8 mouse cellular contexts compared by ENCODE assay signal in genomic region chr7:80052261-80052660, GRCm38 (mm10). TPM values are rescaled to one million over a fixed set of nuclear protein-coding genes. Genes with fewer than 3 reads are reported as not detected.
A peak's percentile ranks its signal among the peaks of the same experiment; 100 is the strongest.
DNase-seq lines count a peak whose midpoint lies in the region; ATAC-seq and TF ChIP-seq lines count a peak whose summit lies in the region.

No protein-coding gene starts in this region.

- no peaks in the 10 kb centered on the region for H3K27me3 ChIP-seq in embryonic facial prominence, embryonic 13.5 days
- H3K27me3 ChIP-seq in embryonic facial prominence, embryonic 10.5 days (replicated peaks; ENCODE audit: low read depth, poor library complexity, severe bottlenecking), result no peaks in the 10 kb centered on the region
- no peaks in the 10 kb centered on the region for H3K27me3 ChIP-seq in heart, postnatal 0 days (ENCODE audit: control insufficient read depth, insufficient read depth, low read length)
- H3K27me3 ChIP-seq in limb, embryonic 14.5 days (ENCODE audit: control insufficient read depth, insufficient read depth, low read length), result no peaks in the 10 kb centered on the region
- no peaks in the 10 kb centered on the region for H3K27me3 ChIP-seq in forebrain, embryonic 11.5 days (ENCODE audit: control insufficient read depth, insufficient read depth, low read length)

- no peak for TF ChIP-seq CTCF in heart, postnatal 0 days (IDR thresholded peaks at IDR 0.05; ENCODE audit: low read depth)

- H3K9ac ChIP-seq in embryonic facial prominence, embryonic 13.5 days, result 0 out of 2 replicates have a peak overlapping the region, but pooled peaks have one; percentile 36
- H3K9ac ChIP-seq in heart, postnatal 0 days (replicated peaks; ENCODE audit: low read depth, low read length), result no peak overlapping the region
- no peak overlapping the region for H3K9ac ChIP-seq in limb, embryonic 14.5 days (ENCODE audit: low read depth, low read length, severe bottlenecking)
- H3K9ac ChIP-seq in forebrain, embryonic 11.5 days (ENCODE audit: low read length), result no peak overlapping the region

- 0 out of 2 replicates have a peak overlapping the region, but pooled peaks have one; percentile 12 for H3K27ac ChIP-seq in embryonic facial prominence, embryonic 13.5 days
- no peak overlapping the region; the same call in 1 of the 2 replicates for H3K27ac ChIP-seq in embryonic facial prominence, embryonic 10.5 days (replicated peaks)
- H3K27ac ChIP-seq in heart, postnatal 0 days (ENCODE audit: low read depth), result peak overlapping the region; percentile 31; the same call in 1 of the 2 replicates
- H3K27ac ChIP-seq in limb, embryonic 14.5 days (replicated peaks; ENCODE audit: low read depth, low read length), result no peak overlapping the region
- H3K27ac ChIP-seq in forebrain, embryonic 11.5 days (ENCODE audit: low read depth, low read length), result no peak overlapping the region

- no peaks in the 10 kb centered on the region for H3K9me3 ChIP-seq in embryonic facial prominence, embryonic 13.5 days
- no peaks in the 10 kb centered on the region for H3K9me3 ChIP-seq in embryonic facial prominence, embryonic 10.5 days
- H3K9me3 ChIP-seq in heart, postnatal 0 days (replicated peaks; ENCODE audit: control insufficient read depth, low read length), result no peaks in the 10 kb centered on the region
- H3K9me3 ChIP-seq in limb, embryonic 14.5 days (ENCODE audit: control insufficient read depth, low read length), result no peaks in the 10 kb centered on the region
- H3K9me3 ChIP-seq in forebrain, embryonic 11.5 days (ENCODE audit: control insufficient read depth, low read length), result no peaks in the 10 kb centered on the region

- H3K36me3 ChIP-seq in embryonic facial prominence, embryonic 13.5 days, result peaks cover 4% of the 10 kb centered on the region; the same call in 1 of the 2 replicates
- peaks cover 17% of the 10 kb centered on the region for H3K36me3 ChIP-seq in embryonic facial prominence, embryonic 10.5 days (replicated peaks)
- H3K36me3 ChIP-seq in heart, postnatal 0 days (replicated peaks; ENCODE audit: control insufficient read depth, insufficient read depth, low read length), result no peaks in the 10 kb centered on the region; the same call in 1 of the 2 replicates
- H3K36me3 ChIP-seq in limb, embryonic 14.5 days (ENCODE audit: control insufficient read depth, insufficient read depth, low read length), result no peaks in the 10 kb centered on the region
- H3K36me3 ChIP-seq in forebrain, embryonic 11.5 days (ENCODE audit: control insufficient read depth, insufficient read depth, low read length), result no peaks in the 10 kb centered on the region; the same call in 1 of the 2 replicates

- TF ChIP-seq POLR2A in limb, embryonic 14.5 days (IDR thresholded peaks at IDR 0.05; ENCODE audit: borderline replicate concordance, extremely low read depth, insufficient read depth, insufficient read length), result no peak

- no peak for TF ChIP-seq EP300 in heart, postnatal 0 days (IDR thresholded peaks at IDR 0.05; ENCODE audit: low read depth)

- DNase-seq in embryonic facial prominence, embryonic 10.5 days (ENCODE audit: low spot score), result no peak
- peak; percentile 64 for DNase-seq in adrenal gland, adult 8-10 months
- peak; percentile 76 for DNase-seq in heart, postnatal 0 days (ENCODE audit: low spot score)
- peak; percentile 63 for DNase-seq in limb, embryonic 14.5 days (ENCODE audit: low spot score)
- peak; percentile 57 to 79 for DNase-seq in urinary bladder, postnatal 4 days (ENCODE audit: low spot score in 2 of 2)
- DNase-seq in forebrain, embryonic 11.5 days (ENCODE audit: low spot score), result no peak
- DNase-seq in frontal cortex, postnatal 25 days (ENCODE audit: low spot score in 2 of 2), result no peak

- no peak for ATAC-seq in embryonic facial prominence, embryonic 13.5 days (ENCODE audit: insufficient number of reproducible peaks, insufficient read depth, low FRiP score, low TSS enrichment, low read depth)
- peak; percentile 51 for ATAC-seq in heart, postnatal 0 days (ENCODE audit: insufficient read depth, low read depth)
- no peak for ATAC-seq in limb, embryonic 14.5 days (ENCODE audit: low FRiP score, low read depth)
- ATAC-seq in forebrain, embryonic 11.5 days (replicated peaks; ENCODE audit: low FRiP score), result no peak

- no peak overlapping the region for H3K4me2 ChIP-seq in embryonic facial prominence, embryonic 13.5 days
- H3K4me2 ChIP-seq in heart, postnatal 0 days (ENCODE audit: low read depth, low read length), result peak overlapping the region; percentile 28; the same call in 1 of the 2 replicates
- no peak overlapping the region for H3K4me2 ChIP-seq in limb, embryonic 14.5 days (replicated peaks; ENCODE audit: low read depth, low read length, severe bottlenecking)
- H3K4me2 ChIP-seq in forebrain, embryonic 11.5 days (ENCODE audit: low read depth, low read length, severe bottlenecking), result no peak overlapping the region

- 56% methylated on average over 11 of the region's 11 CpGs for WGBS in embryonic facial prominence, embryonic 13.5 days
- WGBS in embryonic facial prominence, embryonic 10.5 days, result 90% methylated on average over 11 of the region's 11 CpGs
- WGBS in heart, postnatal 0 days, result 7% methylated on average over 11 of the region's 11 CpGs
- WGBS in limb, embryonic 14.5 days, result 50% methylated on average over 11 of the region's 11 CpGs
- 86% methylated on average over 11 of the region's 11 CpGs for WGBS in forebrain, embryonic 11.5 days

- H3K4me3 ChIP-seq in embryonic facial prominence, embryonic 13.5 days, result no peak overlapping the region
- H3K4me3 ChIP-seq in embryonic facial prominence, embryonic 10.5 days, result no peak overlapping the region
- no peak overlapping the region for H3K4me3 ChIP-seq in heart, postnatal 0 days (ENCODE audit: low read depth, low read length)
- H3K4me3 ChIP-seq in limb, embryonic 14.5 days (replicated peaks; ENCODE audit: low read length), result no peak overlapping the region
- H3K4me3 ChIP-seq in forebrain, embryonic 11.5 days (ENCODE audit: low read depth, low read length), result no peak overlapping the region

- H3K4me1 ChIP-seq in embryonic facial prominence, embryonic 13.5 days, result peaks cover 50% of the 10 kb centered on the region
- H3K4me1 ChIP-seq in embryonic facial prominence, embryonic 10.5 days, result peaks cover 59% of the 10 kb centered on the region
- H3K4me1 ChIP-seq in heart, postnatal 0 days (ENCODE audit: control insufficient read depth, insufficient read depth), result peaks cover 31% of the 10 kb centered on the region
- peaks cover 26% of the 10 kb centered on the region for H3K4me1 ChIP-seq in limb, embryonic 14.5 days (ENCODE audit: control insufficient read depth, insufficient read depth, low read length)
- H3K4me1 ChIP-seq in forebrain, embryonic 11.5 days (replicated peaks; ENCODE audit: control insufficient read depth, insufficient read depth, low read length), result peaks cover 8% of the 10 kb centered on the region

RNA-seq across cellular contexts. Expression of gene Zfp710, which starts 27.6 kb away (rescaled TPM):
- polyA plus RNA-seq in embryonic facial prominence, embryonic 13.5 days (2015; fragmentation: Nextera tagmentation; extraction: Ambion mirVana), result 20.1 and 21.9 TPM in 2 replicates
- 21.5 and 25.2 TPM in 2 replicates for polyA plus RNA-seq in embryonic facial prominence, embryonic 10.5 days (2016; fragmentation: Nextera tagmentation; extraction: Ambion mirVana)
- 10 to 100 TPM; 14.3 to 34.1 (median 25.3) TPM for total RNA-seq in adrenal gland, adult 8-10 months (2022)
- 25.5 and 29.7 TPM in 2 replicates for total RNA-seq in heart, postnatal 0 days (2014; rRNA removed; ENCODE audit: low replicate concordance)
- polyA plus RNA-seq in heart, postnatal 0 days (2015; fragmentation: Nextera tagmentation; extraction: Ambion mirVana), result 7.5 TPM in 2 replicates
- polyA plus RNA-seq in limb, embryonic 14.5 days (2012; rRNA removed), result 24.7 and 35.5 TPM in 2 replicates
- 15.0 and 16.9 TPM in 2 replicates for polyA plus RNA-seq in limb, embryonic 14.5 days (2014; fragmentation: Nextera tagmentation; extraction: Ambion mirVana)
- 27.9 and 33.0 TPM in 2 replicates for polyA plus RNA-seq in forebrain, embryonic 11.5 days (2014; fragmentation: Nextera tagmentation; extraction: Ambion mirVana)

Comparison
In these comparisons a context has a peak if more than half of its experiments do, and no peak if none do; other contexts are left out.
1. H3K27ac ChIP-seq: peak in embryonic facial prominence, embryonic 13.5 days (single experiment) and heart, postnatal 0 days (single experiment); none in embryonic facial prominence, embryonic 10.5 days (single experiment), limb, embryonic 14.5 days (single experiment) and forebrain, embryonic 11.5 days (single experiment).
2. DNase-seq: peak in adrenal gland, adult 8-10 months (single experiment), heart, postnatal 0 days (single experiment), limb, embryonic 14.5 days (single experiment) and urinary bladder, postnatal 4 days (2 of 2); none in embryonic facial prominence, embryonic 10.5 days (single experiment), forebrain, embryonic 11.5 days (single experiment) and frontal cortex, postnatal 25 days (0 of 2).